Mouse (Mus musculus) forebrain, embryonic 10.5 days (tissue): ENCODE measurements at regions not wholly inside any gene's neighbourhood (a gene's known extent, or its start where the extent isn't known, plus 50 kb on each side); places are given as distances from the start of the nearest gene placed in this dataset.

Source experiments
- DNase-seq: peaks from one replicate; pipeline ENCODE4 v3.0.0-alpha.2; 2017; ENCODE audit warnings: low spot score; ENCODE audit errors: extremely low spot score
- H3K27ac ChIP-seq: fragments of 300-500 bp; sonication (generic); 2 replicates; pipeline ENCODE4 v1.5.1; 2016; ENCODE audit warnings: mild to moderate bottlenecking
- H3K27me3 ChIP-seq: fragments of 300-500 bp; sonication (generic); 2 replicates; pipeline ENCODE4 v1.6.1; 2016; ENCODE audit warnings: mild to moderate bottlenecking; ENCODE audit not compliant: poor library complexity, severe bottlenecking
- H3K36me3 ChIP-seq: fragments of 300-500 bp; sonication (generic); replicated peaks from 2 replicates; pipeline ENCODE4 v1.6.1; 2016; ENCODE audit warnings: mild to moderate bottlenecking, moderate library complexity
- H3K4me1 ChIP-seq: fragments of 300-500 bp; sonication (generic); 2 replicates; pipeline ENCODE4 v1.6.1; 2016
- H3K4me3 ChIP-seq: fragments of 300-500 bp; sonication (generic); 2 replicates; pipeline ENCODE4 v1.5.1; 2016; ENCODE audit warnings: mild to moderate bottlenecking, moderate library complexity
- H3K9me3 ChIP-seq: fragments of 300-500 bp; sonication (generic); 2 replicates; pipeline ENCODE4 v1.6.1; 2016; ENCODE audit warnings: mild to moderate bottlenecking, moderate library complexity
- WGBS: fragments of 180-500 bp; shearing (Covaris S2); methylation state at CpG from one replicate; pipeline ENCODE4 v1.1.7; 2016; 5-methylcytosine and 5-hydroxymethylcytosine counted together

DNA sequence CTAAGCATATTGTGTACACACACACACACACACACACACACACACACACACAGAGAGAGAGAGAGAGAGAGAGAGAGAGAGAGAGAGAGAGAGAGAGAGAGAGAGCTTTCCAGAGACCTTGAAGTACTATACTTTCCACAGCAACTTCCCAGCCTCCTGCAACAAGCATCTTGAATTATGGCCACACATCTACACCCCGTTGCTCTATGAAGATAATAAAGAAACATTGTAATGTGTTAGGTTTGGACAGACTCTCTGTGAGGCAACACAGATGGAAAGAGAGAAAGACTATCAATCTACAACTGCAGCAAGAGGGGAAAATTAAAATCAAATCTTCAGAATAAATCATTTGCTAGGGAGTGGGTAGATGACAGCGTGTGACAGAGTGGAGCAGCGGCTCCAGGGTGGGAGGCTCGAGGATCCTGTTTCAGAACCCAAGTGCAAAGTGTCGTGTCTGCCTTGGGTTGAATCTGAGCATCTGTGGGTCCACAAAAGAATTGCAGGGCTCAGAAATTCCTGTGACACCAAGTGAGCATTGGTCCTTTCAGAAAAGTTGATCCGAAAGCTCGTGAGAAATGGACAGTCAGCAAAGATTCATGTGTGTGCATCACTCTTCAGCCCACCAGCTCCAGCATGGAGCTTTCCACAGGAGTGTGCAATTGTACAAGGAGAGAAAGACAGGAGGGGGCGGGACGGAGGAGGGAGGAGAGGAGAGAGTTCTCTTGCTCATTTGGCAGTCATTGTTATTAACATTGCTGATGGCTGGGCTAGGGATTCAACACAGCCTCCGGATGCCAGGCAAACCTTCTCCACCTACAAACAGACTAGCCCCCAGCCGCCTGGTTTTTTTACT, 203.6 kb upstream of the Gimd1 start:
- DNase-seq, result no peak
- H3K36me3 ChIP-seq, result no peaks in the 10 kb centered on the region
- no peaks in the 10 kb centered on the region for H3K4me1 ChIP-seq
- 79% methylated on average over 11 of the region's 11 CpGs for WGBS
- no peaks in the 10 kb centered on the region for H3K9me3 ChIP-seq
- H3K27ac ChIP-seq, result no peak overlapping the region
- no peaks in the 10 kb centered on the region for H3K27me3 ChIP-seq
- H3K4me3 ChIP-seq, result no peak overlapping the region

DNA sequence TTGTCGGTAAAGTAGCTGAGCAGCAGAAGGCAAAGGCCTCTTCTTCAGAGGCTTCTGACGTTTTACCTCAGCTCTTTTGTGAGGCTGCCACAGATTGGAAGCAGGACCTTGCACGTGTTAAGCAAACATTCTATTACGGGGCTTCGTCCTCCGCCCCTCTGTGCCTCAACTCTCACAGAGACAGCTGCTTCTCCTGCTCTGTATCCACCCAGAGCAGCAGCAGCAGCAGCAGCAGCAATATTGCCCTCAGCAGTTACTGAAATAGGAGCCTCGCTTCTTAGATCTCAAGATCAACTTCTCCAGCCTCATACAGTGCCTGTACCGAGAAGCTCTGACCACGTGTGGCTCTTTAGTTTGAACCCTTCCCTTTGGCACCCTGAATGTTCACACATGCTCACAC, 202.4 kb upstream of the Gimd1 start:
- Histone ChIP-seq H3K9me3 (no peaks in the 10 kb centered on the region), H3K4me3 (no peak overlapping the region), H3K27ac (no peak overlapping the region), H3K36me3 (no peaks in the 10 kb centered on the region), H3K4me1 (no peaks in the 10 kb centered on the region), H3K27me3 (no peaks in the 10 kb centered on the region)
- DNase-seq, result no peak
- 66% methylated on average over 9 of the region's 9 CpGs for WGBS

DNA sequence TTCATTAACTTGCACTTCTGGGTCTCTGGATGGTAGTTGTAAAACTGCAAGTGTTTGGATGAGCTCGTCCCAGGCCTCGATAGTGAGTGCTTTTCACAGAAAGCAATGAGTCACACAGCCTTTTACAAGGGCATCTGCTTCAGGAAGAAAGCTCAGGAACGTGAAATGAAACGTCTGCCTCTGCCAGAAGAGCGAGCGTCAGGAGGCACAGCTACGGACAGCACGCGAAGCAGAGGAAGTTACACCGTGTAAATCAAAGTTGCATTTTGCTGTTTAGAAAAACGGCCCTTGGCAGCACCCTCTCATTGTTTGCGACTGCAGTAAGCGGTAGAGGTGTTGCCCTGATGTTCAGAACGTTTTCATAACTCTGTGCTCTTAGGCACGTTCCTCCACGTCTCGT, 201.5 kb upstream of the Gimd1 start:
- no peaks in the 10 kb centered on the region for H3K36me3 ChIP-seq
- H3K4me3 ChIP-seq, result no peak overlapping the region
- no peak overlapping the region for H3K27ac ChIP-seq
- H3K27me3 ChIP-seq, result no peaks in the 10 kb centered on the region
- H3K4me1 ChIP-seq, result no peaks in the 10 kb centered on the region
- no peaks in the 10 kb centered on the region for H3K9me3 ChIP-seq
- DNase-seq, result no peak
- 91% methylated on average over 17 of the region's 17 CpGs for WGBS

- no peak overlapping the region for H3K27ac ChIP-seq
These were observed 197.8 kb upstream of the Gimd1 start for GRCm38 (mm10) chr3:132431805-132432204.

GRCm38 (mm10) chr3:132441226-132441625, 188.4 kb upstream of the Gimd1 start:
- no peak for DNase-seq
- H3K36me3 ChIP-seq, result no peaks in the 10 kb centered on the region
- H3K9me3 ChIP-seq, result no peaks in the 10 kb centered on the region
- H3K4me1 ChIP-seq, result no peaks in the 10 kb centered on the region
- 93% methylated on average over 6 of the region's 6 CpGs for WGBS
- H3K27ac ChIP-seq, result no peak overlapping the region
- H3K27me3 ChIP-seq, result no peaks in the 10 kb centered on the region
- H3K4me3 ChIP-seq, result no peak overlapping the region

More at GRCm38 (mm10) chr3:132431805-132432204, 197.8 kb upstream of the Gimd1 start:
- Histone ChIP-seq H3K9me3 (no peaks in the 10 kb centered on the region), H3K36me3 (no peaks in the 10 kb centered on the region), H3K27me3 (no peaks in the 10 kb centered on the region), H3K4me1 (no peaks in the 10 kb centered on the region), H3K4me3 (no peak overlapping the region)
- DNase-seq, result no peak

DNA sequence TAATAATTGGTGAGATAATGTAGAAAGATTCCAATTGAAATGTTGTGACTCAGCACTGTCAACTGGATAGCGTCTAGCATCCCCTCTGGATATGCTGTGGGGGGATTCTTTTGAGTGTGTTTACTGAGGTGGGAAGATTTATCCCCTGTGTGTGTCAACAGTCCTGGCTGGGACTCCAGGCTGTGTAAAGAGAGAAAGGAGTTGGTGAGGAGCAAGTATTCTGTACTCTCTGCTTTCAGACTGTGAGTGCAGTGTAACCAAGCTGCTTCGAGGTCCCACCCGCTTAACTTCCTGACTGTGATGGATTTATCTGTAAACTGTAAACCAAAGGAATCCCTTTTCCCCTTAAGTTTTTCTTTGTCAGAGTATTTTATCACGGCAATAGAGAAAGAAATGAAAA, 175.7 kb upstream of the Gimd1 start:
- no peaks in the 10 kb centered on the region for H3K4me1 ChIP-seq
- no peak overlapping the region for H3K27ac ChIP-seq
- no peak overlapping the region for H3K4me3 ChIP-seq
- DNase-seq, result no peak
- H3K27me3 ChIP-seq, result no peaks in the 10 kb centered on the region
- WGBS, result 76% methylated on average over 4 of the region's 4 CpGs
- H3K9me3 ChIP-seq, result no peaks in the 10 kb centered on the region
- no peaks in the 10 kb centered on the region for H3K36me3 ChIP-seq

GRCm38 (mm10) chr3:132462348-132462959, 167.2 kb upstream of the Gimd1 start:
- no peak for DNase-seq
- Histone ChIP-seq H3K27me3 (no peaks in the 10 kb centered on the region), H3K27ac (no peak overlapping the region), H3K4me1 (no peaks in the 10 kb centered on the region), H3K36me3 (no peaks in the 10 kb centered on the region), H3K9me3 (no peaks in the 10 kb centered on the region), H3K4me3 (no peak overlapping the region)
- 82% methylated on average over 5 of the region's 5 CpGs for WGBS

DNA sequence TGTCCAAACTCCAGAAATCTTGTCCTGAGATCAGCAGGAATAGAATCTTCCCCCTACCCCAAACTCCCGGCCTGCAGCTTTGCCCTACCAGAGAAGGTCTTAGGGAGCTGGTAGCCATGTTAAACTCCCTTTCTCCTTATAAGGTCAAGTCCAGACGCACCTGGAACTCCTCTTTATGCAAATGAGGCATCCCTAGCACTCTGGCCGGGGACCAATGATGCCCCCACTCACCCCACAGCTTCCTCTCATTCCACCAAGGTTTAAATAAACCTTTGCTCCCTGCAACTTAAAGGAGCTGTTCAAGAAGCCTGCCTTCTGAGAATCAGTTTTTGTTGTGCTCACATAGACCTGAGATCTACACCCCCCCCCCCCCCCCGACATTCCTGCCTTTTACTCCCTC, 158.6 kb upstream of the Gimd1 start:
- DNase-seq, result no peak
- H3K4me3 ChIP-seq, result no peak overlapping the region
- H3K9me3 ChIP-seq, result no peaks in the 10 kb centered on the region
- no peaks in the 10 kb centered on the region for H3K4me1 ChIP-seq
- no peaks in the 10 kb centered on the region for H3K36me3 ChIP-seq
- H3K27me3 ChIP-seq, result no peaks in the 10 kb centered on the region
- no peak overlapping the region for H3K27ac ChIP-seq
- 54% methylated on average over 4 of the region's 4 CpGs for WGBS

DNA sequence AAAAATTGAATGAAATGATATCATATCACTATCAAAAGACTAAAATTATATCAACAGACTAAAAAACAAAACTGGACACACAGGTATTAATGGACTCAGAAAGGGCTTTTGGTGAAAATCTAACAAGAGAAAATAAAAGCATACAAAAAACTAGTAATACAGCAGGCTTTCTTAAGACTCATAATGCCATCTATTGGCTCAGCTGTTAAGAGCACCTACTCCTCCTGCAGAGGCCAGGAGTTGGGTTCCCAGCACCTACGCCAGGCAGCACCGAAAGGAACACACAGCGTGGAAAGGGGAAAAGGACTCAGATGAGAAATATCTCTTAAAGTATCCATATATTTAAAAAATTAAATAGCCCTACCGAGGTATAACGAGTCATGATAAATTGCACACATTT, 151.9 kb upstream of the Gimd1 start:
- 87% methylated on average over 5 of the region's 5 CpGs for WGBS
- no peak for DNase-seq
- Histone ChIP-seq H3K36me3 (no peaks in the 10 kb centered on the region), H3K27ac (no peak overlapping the region), H3K9me3 (no peaks in the 10 kb centered on the region), H3K27me3 (no peaks in the 10 kb centered on the region), H3K4me3 (no peak overlapping the region), H3K4me1 (no peaks in the 10 kb centered on the region)

- no peaks in the 10 kb centered on the region for H3K36me3 ChIP-seq
- no peak overlapping the region for H3K27ac ChIP-seq
- H3K27me3 ChIP-seq, result no peaks in the 10 kb centered on the region
- no peak for DNase-seq
- no peaks in the 10 kb centered on the region for H3K4me1 ChIP-seq
- 89% methylated on average over 2 of the region's 2 CpGs for WGBS
- H3K9me3 ChIP-seq, result no peaks in the 10 kb centered on the region
- no peak overlapping the region for H3K4me3 ChIP-seq
These were observed 150.3 kb upstream of the Gimd1 start for GRCm38 (mm10) chr3:132479275-132479674.

- WGBS, result 87% methylated on average over 2 of the region's 2 CpGs
- H3K9me3 ChIP-seq, result no peaks in the 10 kb centered on the region
- H3K27ac ChIP-seq, result no peak overlapping the region
- no peak for DNase-seq
- no peaks in the 10 kb centered on the region for H3K4me1 ChIP-seq
- H3K36me3 ChIP-seq, result no peaks in the 10 kb centered on the region
- no peaks in the 10 kb centered on the region for H3K27me3 ChIP-seq
- H3K4me3 ChIP-seq, result no peak overlapping the region
These were observed 144.8 kb upstream of the Gimd1 start for GRCm38 (mm10) chr3:132484814-132485213.

- WGBS, result 94% methylated on average over 5 of the region's 5 CpGs
- Histone ChIP-seq H3K4me1 (no peaks in the 10 kb centered on the region), H3K36me3 (no peaks in the 10 kb centered on the region), H3K9me3 (no peaks in the 10 kb centered on the region), H3K4me3 (no peak overlapping the region), H3K27me3 (no peaks in the 10 kb centered on the region), H3K27ac (no peak overlapping the region)
- DNase-seq, result no peak
These were observed 144.1 kb upstream of the Gimd1 start for GRCm38 (mm10) chr3:132485553-132485952.

DNA sequence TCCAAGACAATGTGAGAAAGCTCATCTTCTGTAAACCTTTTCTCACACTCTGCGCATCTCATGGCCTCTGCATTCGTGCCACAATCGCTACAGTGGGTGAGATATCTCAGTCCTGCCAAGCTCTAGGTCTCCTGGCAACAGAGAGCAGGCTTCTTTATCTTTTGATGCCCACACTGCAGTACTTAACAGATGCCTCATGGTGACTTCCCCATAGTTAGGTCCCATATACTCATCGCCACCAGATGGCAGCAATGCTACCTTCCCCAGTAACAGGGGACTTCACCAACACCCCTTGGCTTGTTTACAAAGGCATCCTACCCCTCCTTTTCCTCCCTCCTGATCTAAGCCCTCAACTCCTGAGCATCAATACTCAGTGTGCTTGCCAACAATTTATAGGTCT, 123.5 kb upstream of the Gimd1 start:
- WGBS, result 26% methylated on average over 4 of the region's 4 CpGs
- H3K36me3 ChIP-seq, result no peaks in the 10 kb centered on the region
- no peaks in the 10 kb centered on the region for H3K27me3 ChIP-seq
- H3K9me3 ChIP-seq, result no peaks in the 10 kb centered on the region
- no peak overlapping the region for H3K4me3 ChIP-seq
- peak; percentile 37 for DNase-seq
- H3K4me1 ChIP-seq, result no peaks in the 10 kb centered on the region
- no peak overlapping the region for H3K27ac ChIP-seq
